Mouse (Mus musculus) heart, embryonic 11.5 days (tissue): ENCODE measurements around the gene Vav2. TPM values are rescaled to one million over a fixed set of nuclear protein-coding genes. Genes with fewer than 3 reads are reported as not detected.

Experiments used
- ATAC-seq: fragments of 200-750 bp; cut with Nextera tagmentation; replicated peaks from 2 replicates; pipeline ENCODE4 v1.8.0; 2017; ENCODE audit warnings: moderate library complexity; ENCODE audit not compliant: insufficient number of reproducible peaks, low FRiP score, low TSS enrichment
- H3K27ac ChIP-seq: fragments of 300-500 bp; sonication (generic); 2 replicates; pipeline ENCODE4 v1.5.1; 2014; ENCODE audit warnings: mild to moderate bottlenecking, low read depth, low read length
- H3K27me3 ChIP-seq: fragments of 300-500 bp; sonication (generic); 2 replicates; pipeline ENCODE4 v1.6.1; 2014; ENCODE audit warnings: mild to moderate bottlenecking, low read length, mixed read lengths; ENCODE audit not compliant: control insufficient read depth, insufficient read depth
- H3K36me3 ChIP-seq: fragments of 300-500 bp; sonication (generic); 2 replicates; pipeline ENCODE4 v1.6.1; 2014; ENCODE audit warnings: mild to moderate bottlenecking, low read length, moderate library complexity, mixed read lengths; ENCODE audit not compliant: control insufficient read depth, insufficient read depth
- H3K4me1 ChIP-seq: fragments of 300-500 bp; sonication (generic); 2 replicates; pipeline ENCODE4 v1.6.1; 2014; ENCODE audit warnings: low read length; ENCODE audit not compliant: control insufficient read depth, insufficient read depth
- H3K4me2 ChIP-seq: fragments of 300-500 bp; sonication (generic); 2 replicates; pipeline ENCODE4 v1.6.1; 2014; ENCODE audit warnings: mild to moderate bottlenecking, moderate library complexity
- H3K4me3 ChIP-seq: fragments of 300-500 bp; sonication (generic); 2 replicates; pipeline ENCODE4 v1.5.1; 2014; ENCODE audit warnings: low read depth, low read length
- H3K9ac ChIP-seq: fragments of 300-500 bp; sonication (generic); 2 replicates; pipeline ENCODE4 v1.6.1; 2014; ENCODE audit warnings: mild to moderate bottlenecking, low read depth, low read length, moderate library complexity
- H3K9me3 ChIP-seq: fragments of 300-500 bp; sonication (generic); replicated peaks from 2 replicates; pipeline ENCODE4 v1.6.1; 2016; ENCODE audit warnings: low read length; ENCODE audit not compliant: control insufficient read depth
- WGBS: fragments of 180-500 bp; shearing (Covaris S2); extraction: QIAGEN DNeasy Blood & Tissue Kit; methylation state at CpG from one replicate; pipeline ENCODE4 v1.1.7; 2014; ENCODE audit not compliant: insufficient replicate concordance; 5-methylcytosine and 5-hydroxymethylcytosine counted together
- polyA plus RNA-seq: library from polyadenylated mRNA; unstranded; fragments of >200 nt; fragmentation: Nextera tagmentation; extraction: Ambion mirVana; gene quantifications from 2 replicates; pipeline ENCODE4 v1.2.1, GENCODE M21; 2014

The Vav2 gene
- polyA plus RNA-seq, 1 experiment from 2014 or later: 3.4 TPM

- Histone ChIP-seq H3K36me3 (0 out of 2 replicates have a peak, but pooled peaks cover 3% of the 10 kb centered on the region), H3K4me2 (no peak overlapping the region), H3K4me1 (peaks cover 17% of the 10 kb centered on the region), H3K27me3 (no peaks in the 10 kb centered on the region), H3K9me3 (no peaks in the 10 kb centered on the region), H3K9ac (no peak overlapping the region), H3K4me3 (no peak overlapping the region), H3K27ac (no peak overlapping the region)
- no peak for ATAC-seq
- WGBS: 71% methylated on average over 6 of the region's 6 CpGs
Observed at GRCm38 (mm10) chr2:27354610-27355211, 72.1 kb downstream of the Vav2 start.

- ATAC-seq: no peak
- H3K9ac ChIP-seq: no peak overlapping the region
- WGBS: 82% methylated on average over 8 of the region's 8 CpGs
Observed at GRCm38 (mm10) chr2:27352720-27353119, 74.1 kb downstream of the Vav2 start.

GRCm38 (mm10) chr2:27350371-27350770, 76.5 kb downstream of the Vav2 start:
- no peak overlapping the region for H3K4me2 ChIP-seq
- no peaks in the 10 kb centered on the region for H3K9me3 ChIP-seq
- H3K4me1 ChIP-seq: 0 out of 2 replicates have a peak, but pooled peaks cover 6% of the 10 kb centered on the region
- ATAC-seq: no peak
- H3K36me3 ChIP-seq: 0 out of 2 replicates have a peak, but pooled peaks cover 3% of the 10 kb centered on the region
- 84% methylated on average over 5 of the region's 5 CpGs for WGBS
- no peak overlapping the region for H3K4me3 ChIP-seq
- no peak overlapping the region for H3K27ac ChIP-seq
- H3K27me3 ChIP-seq: no peaks in the 10 kb centered on the region
- no peak overlapping the region for H3K9ac ChIP-seq

More at GRCm38 (mm10) chr2:27352720-27353119, 74.1 kb downstream of the Vav2 start:
- Histone ChIP-seq H3K36me3 (0 out of 2 replicates have a peak, but pooled peaks cover 3% of the 10 kb centered on the region), H3K27ac (no peak overlapping the region), H3K4me1 (peaks cover 17% of the 10 kb centered on the region), H3K9me3 (no peaks in the 10 kb centered on the region), H3K4me3 (no peak overlapping the region), H3K27me3 (no peaks in the 10 kb centered on the region), H3K4me2 (no peak overlapping the region)

- no peak overlapping the region for H3K27ac ChIP-seq
- no peaks in the 10 kb centered on the region for H3K36me3 ChIP-seq
- 60% methylated on average over 12 of the region's 12 CpGs for WGBS
- no peak for ATAC-seq
- peaks cover 10% of the 10 kb centered on the region for H3K4me1 ChIP-seq
- H3K9me3 ChIP-seq: no peaks in the 10 kb centered on the region
- H3K4me3 ChIP-seq: no peak overlapping the region
- H3K9ac ChIP-seq: no peak overlapping the region
- H3K27me3 ChIP-seq: no peaks in the 10 kb centered on the region
- no peak overlapping the region for H3K4me2 ChIP-seq
Observed at GRCm38 (mm10) chr2:27343984-27344453, 82.8 kb downstream of the Vav2 start.

GRCm38 (mm10) chr2:27340682-27341081, 86.2 kb downstream of the Vav2 start:
- no peak overlapping the region for H3K4me2 ChIP-seq
- H3K9me3 ChIP-seq: no peaks in the 10 kb centered on the region
- no peak overlapping the region for H3K9ac ChIP-seq
- no peaks in the 10 kb centered on the region for H3K36me3 ChIP-seq
- H3K4me3 ChIP-seq: no peak overlapping the region
- WGBS: 84% methylated on average over 6 of the region's 6 CpGs
- ATAC-seq: no peak
- H3K27me3 ChIP-seq: no peaks in the 10 kb centered on the region
- H3K4me1 ChIP-seq: peaks cover 24% of the 10 kb centered on the region
- H3K27ac ChIP-seq: no peak overlapping the region

GRCm38 (mm10) chr2:27339051-27339450, 87.8 kb downstream of the Vav2 start:
- Histone ChIP-seq H3K9ac (no peak overlapping the region), H3K4me1 (peaks cover 24% of the 10 kb centered on the region), H3K27ac (no peak overlapping the region)

GRCm38 (mm10) chr2:27337261-27337660, 89.6 kb downstream of the Vav2 start:
- H3K9me3 ChIP-seq: no peaks in the 10 kb centered on the region
- ATAC-seq: no peak
- WGBS: 62% methylated on average over 6 of the region's 6 CpGs
- H3K4me1 ChIP-seq: peaks cover 19% of the 10 kb centered on the region
- no peak overlapping the region for H3K4me3 ChIP-seq
- no peak overlapping the region for H3K4me2 ChIP-seq
- no peak overlapping the region for H3K9ac ChIP-seq
- H3K36me3 ChIP-seq: no peaks in the 10 kb centered on the region
- H3K27ac ChIP-seq: no peak overlapping the region
- H3K27me3 ChIP-seq: no peaks in the 10 kb centered on the region

More at GRCm38 (mm10) chr2:27339051-27339450, 87.8 kb downstream of the Vav2 start:
- ATAC-seq: no peak
- H3K27me3 ChIP-seq: no peaks in the 10 kb centered on the region
- no peak overlapping the region for H3K4me2 ChIP-seq
- no peaks in the 10 kb centered on the region for H3K36me3 ChIP-seq
- H3K9me3 ChIP-seq: no peaks in the 10 kb centered on the region
- 38% methylated on average over 8 of the region's 8 CpGs for WGBS
- no peak overlapping the region for H3K4me3 ChIP-seq

- Histone ChIP-seq H3K27ac (no peak overlapping the region), H3K4me1 (peaks cover 19% of the 10 kb centered on the region), H3K4me2 (no peak overlapping the region), H3K27me3 (no peaks in the 10 kb centered on the region), H3K4me3 (no peak overlapping the region), H3K9ac (no peak overlapping the region), H3K36me3 (no peaks in the 10 kb centered on the region), H3K9me3 (no peaks in the 10 kb centered on the region)
- ATAC-seq: no peak
- WGBS: 76% methylated on average over 9 of the region's 9 CpGs
Observed at GRCm38 (mm10) chr2:27336600-27336999, 90.2 kb downstream of the Vav2 start.

- 81% methylated on average over 4 of the region's 4 CpGs for WGBS
- no peak for ATAC-seq
Observed at GRCm38 (mm10) chr2:27334816-27335215, 92.0 kb downstream of the Vav2 start.

More at GRCm38 (mm10) chr2:27334816-27335215, 92.0 kb downstream of the Vav2 start:
- Histone ChIP-seq H3K4me3 (no peak overlapping the region), H3K4me2 (no peak overlapping the region), H3K9ac (no peak overlapping the region), H3K27ac (no peak overlapping the region), H3K4me1 (peaks cover 23% of the 10 kb centered on the region), H3K27me3 (no peaks in the 10 kb centered on the region), H3K36me3 (no peaks in the 10 kb centered on the region), H3K9me3 (no peaks in the 10 kb centered on the region)
